Mouse (Mus musculus): Measurements from ENCODE around the gene Bche. TPM values are rescaled to one million over a fixed set of nuclear protein-coding genes. Genes with fewer than 3 reads are reported as not detected.

Bche gene
- polyA plus RNA-seq (2015; fragmentation: Nextera tagmentation; extraction: Ambion mirVana) = 6.1 and 6.7 TPM in 2 replicates

DNA sequence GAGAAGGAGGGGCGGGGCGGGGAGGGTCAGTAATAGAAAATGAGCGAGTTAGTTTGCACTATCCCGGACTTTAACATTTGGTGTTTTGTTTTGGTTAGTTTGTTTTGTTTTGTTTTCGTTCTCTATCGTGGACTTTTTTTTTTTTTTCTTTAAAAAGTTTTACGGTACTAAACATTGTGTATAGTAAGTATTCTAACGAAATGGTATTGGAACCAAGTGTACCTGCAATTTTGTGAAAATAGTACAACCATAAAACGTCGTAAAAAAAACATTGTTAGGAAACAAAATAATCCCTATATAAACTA is at the start of gene Bche:
Gene Bche (minus strand): TSS at position 6 of the 305 bp plus-strand sequence.
- ATAC-seq = no peak

GRCm38 (mm10) chr3:73741998-73742397 is 33.8 kb upstream of the Bche start:
- ATAC-seq = no peak
- H3K4me2 ChIP-seq (replicated peaks) = no peak overlapping the region
- no peaks in the 10 kb centered on the region for H3K36me3 ChIP-seq
- no peaks in the 10 kb centered on the region for H3K9me3 ChIP-seq
- H3K4me3 ChIP-seq (replicated peaks) = no peak overlapping the region
- H3K4me1 ChIP-seq (replicated peaks) = no peaks in the 10 kb centered on the region
- H3K27ac ChIP-seq = no peak overlapping the region
- H3K9ac ChIP-seq = no peak overlapping the region
- H3K27me3 ChIP-seq (replicated peaks) = no peaks in the 10 kb centered on the region

More for the DNA sequence above, at the start of gene Bche:
- H3K27me3 ChIP-seq (replicated peaks) = no peaks in the 10 kb centered on the region
- no peaks in the 10 kb centered on the region for H3K9me3 ChIP-seq
- no peaks in the 10 kb centered on the region for H3K36me3 ChIP-seq
- H3K4me1 ChIP-seq (replicated peaks) = no peaks in the 10 kb centered on the region
- peak within 1 kb of the TSS; percentile 45 for H3K4me3 ChIP-seq (replicated peaks)
- peak within 1 kb of the TSS; percentile 41 for H3K9ac ChIP-seq
- H3K27ac ChIP-seq = peak within 1 kb of the TSS; percentile 27
- H3K4me2 ChIP-seq (replicated peaks) = peak within 1 kb of the TSS; percentile 67
- 10% methylated on average over 10 of the region's 10 CpGs for whole genome bisulfite sequencing

DNA sequence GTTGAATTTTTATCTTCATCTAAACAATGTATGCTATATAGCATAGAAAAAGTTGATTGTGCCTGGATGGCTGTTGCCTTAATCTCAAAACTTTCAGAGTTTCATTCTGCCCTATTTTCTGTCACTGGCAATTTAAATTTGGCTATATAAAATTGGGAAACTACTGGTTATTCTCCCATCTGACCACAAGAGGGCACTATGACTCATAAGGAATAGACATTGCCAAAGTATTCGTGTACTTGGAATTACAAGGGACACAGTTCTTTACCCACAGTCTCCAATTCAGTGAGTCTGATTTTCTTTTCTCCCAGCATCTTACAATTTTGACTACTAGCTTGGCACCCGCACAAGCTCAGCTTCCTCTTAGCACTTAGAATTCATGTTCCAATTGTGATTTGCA is 23.5 kb upstream of the Bche start:
- H3K4me3 ChIP-seq (replicated peaks) = no peak overlapping the region
- no peak overlapping the region for H3K27ac ChIP-seq
- H3K27me3 ChIP-seq (replicated peaks) = no peaks in the 10 kb centered on the region
- ATAC-seq = no peak
- H3K4me2 ChIP-seq (replicated peaks) = no peak overlapping the region
- H3K4me1 ChIP-seq (replicated peaks) = no peaks in the 10 kb centered on the region
- WGBS = 47% methylated on average over 2 of the region's 2 CpGs
- no peak overlapping the region for H3K9ac ChIP-seq
- no peaks in the 10 kb centered on the region for H3K36me3 ChIP-seq
- no peaks in the 10 kb centered on the region for H3K9me3 ChIP-seq

GRCm38 (mm10) chr3:73729511-73729910 is 21.3 kb upstream of the Bche start:
- no peaks in the 10 kb centered on the region for H3K27me3 ChIP-seq (replicated peaks)
- no peaks in the 10 kb centered on the region for H3K4me1 ChIP-seq (replicated peaks)
- H3K9ac ChIP-seq = no peak overlapping the region
- no peak overlapping the region for H3K27ac ChIP-seq
- H3K9me3 ChIP-seq = no peaks in the 10 kb centered on the region
- no peak for ATAC-seq
- H3K4me3 ChIP-seq (replicated peaks) = no peak overlapping the region
- 75% methylated on average over 5 of the region's 5 CpGs for WGBS
- no peak overlapping the region for H3K4me2 ChIP-seq (replicated peaks)
- no peaks in the 10 kb centered on the region for H3K36me3 ChIP-seq

DNA sequence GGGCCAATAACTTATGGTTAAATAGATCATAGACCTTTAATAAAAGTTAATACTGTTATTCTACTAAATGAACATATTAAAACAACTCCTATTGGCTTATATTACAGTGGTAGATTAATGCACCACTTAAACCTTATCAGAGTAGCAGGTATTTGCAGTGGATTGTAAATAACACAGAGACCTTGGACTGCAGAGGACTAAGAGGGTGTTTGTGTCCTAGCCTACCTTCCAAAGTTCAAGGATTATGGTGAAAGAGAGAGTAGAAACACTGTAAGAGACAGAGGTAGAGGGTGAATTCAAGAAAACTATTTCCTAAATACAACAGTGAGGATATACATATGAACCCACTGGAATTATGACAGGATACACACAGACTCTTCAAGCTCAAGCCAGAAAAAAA is 17.5 kb upstream of the Bche start:
- Histone ChIP-seq H3K4me3 (replicated peaks) (no peak overlapping the region), H3K27me3 (replicated peaks) (no peaks in the 10 kb centered on the region), H3K27ac (no peak overlapping the region), H3K4me1 (replicated peaks) (no peaks in the 10 kb centered on the region), H3K9me3 (no peaks in the 10 kb centered on the region), H3K9ac (no peak overlapping the region), H3K4me2 (replicated peaks) (no peak overlapping the region), H3K36me3 (no peaks in the 10 kb centered on the region)
- ATAC-seq = peak; percentile 67

- H3K27me3 ChIP-seq (replicated peaks) = no peaks in the 10 kb centered on the region
- H3K4me3 ChIP-seq (replicated peaks) = no peak overlapping the region
- 73% methylated on average over 1 of the region's 1 CpGs for WGBS
- no peak overlapping the region for H3K27ac ChIP-seq
- no peak overlapping the region for H3K4me2 ChIP-seq (replicated peaks)
- H3K9ac ChIP-seq = no peak overlapping the region
- no peaks in the 10 kb centered on the region for H3K9me3 ChIP-seq
- no peaks in the 10 kb centered on the region for H3K4me1 ChIP-seq (replicated peaks)
- ATAC-seq = peak; percentile 85
- no peaks in the 10 kb centered on the region for H3K36me3 ChIP-seq
These were observed 16.7 kb upstream of the Bche start for GRCm38 (mm10) chr3:73724869-73725268.

DNA sequence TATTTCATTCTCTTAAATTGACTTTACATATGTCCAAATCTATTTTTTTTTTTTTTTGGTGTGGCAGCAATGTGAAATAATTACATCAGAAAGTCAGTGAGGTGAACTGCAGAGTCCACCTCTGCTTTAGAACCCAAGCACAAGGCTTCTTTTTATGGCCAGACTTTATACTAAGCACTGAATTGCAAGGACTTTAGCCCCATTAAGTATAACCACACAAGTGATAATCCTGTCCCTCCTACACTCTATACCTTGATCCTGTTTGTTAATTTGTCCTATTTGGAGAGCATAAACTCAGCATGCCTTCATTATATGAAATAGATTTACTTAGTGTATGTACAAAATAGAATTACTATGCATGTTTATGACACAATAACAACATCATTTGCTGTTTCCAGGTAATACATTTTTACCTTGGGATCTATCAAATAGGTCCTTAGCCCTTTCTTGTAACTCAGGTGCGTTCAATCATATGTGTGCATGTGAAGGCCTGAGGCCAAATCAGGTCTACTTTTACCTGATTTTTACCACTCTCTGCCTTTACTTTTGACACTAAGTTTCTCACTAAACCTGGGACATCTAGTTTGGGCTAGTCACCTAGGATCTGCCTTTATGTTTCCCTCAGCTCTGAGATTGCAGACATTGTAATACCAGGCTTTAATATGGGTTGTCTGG is 9.5 kb upstream of the Bche start:
- ATAC-seq = peak; percentile 99
- Histone ChIP-seq H3K27me3 (replicated peaks) (no peaks in the 10 kb centered on the region), H3K4me3 (replicated peaks) (no peak overlapping the region), H3K4me2 (replicated peaks) (no peak overlapping the region), H3K36me3 (no peaks in the 10 kb centered on the region), H3K9me3 (no peaks in the 10 kb centered on the region), H3K4me1 (replicated peaks) (no peaks in the 10 kb centered on the region), H3K9ac (no peak overlapping the region), H3K27ac (no peak overlapping the region)
- WGBS = 98% methylated on average over 1 of the region's 1 CpGs

- Histone ChIP-seq H3K9me3 (no peaks in the 10 kb centered on the region), H3K27ac (no peak overlapping the region), H3K27me3 (replicated peaks) (no peaks in the 10 kb centered on the region), H3K4me2 (replicated peaks) (no peak overlapping the region), H3K9ac (no peak overlapping the region), H3K4me3 (replicated peaks) (no peak overlapping the region), H3K4me1 (replicated peaks) (no peaks in the 10 kb centered on the region), H3K36me3 (no peaks in the 10 kb centered on the region)
- no peak for ATAC-seq
- 79% methylated on average over 8 of the region's 8 CpGs for WGBS
These were observed 1.7 kb upstream of the Bche start for GRCm38 (mm10) chr3:73709871-73710270.

GRCm38 (mm10) chr3:73707461-73708409 is 480 bp downstream of the Bche start:
- Histone ChIP-seq H3K4me3 (replicated peaks) (peak overlapping the region; percentile 45), H3K4me1 (replicated peaks) (no peaks in the 10 kb centered on the region), H3K9me3 (no peaks in the 10 kb centered on the region), H3K27ac (peak overlapping the region; percentile 27), H3K9ac (peak overlapping the region; percentile 41), H3K27me3 (replicated peaks) (no peaks in the 10 kb centered on the region), H3K4me2 (replicated peaks) (peak overlapping the region; percentile 67), H3K36me3 (no peaks in the 10 kb centered on the region)
- ATAC-seq = peak; percentile 96
- 19% methylated on average over 20 of the region's 20 CpGs for WGBS

- Histone ChIP-seq H3K27ac (no peak overlapping the region), H3K4me1 (replicated peaks) (no peaks in the 10 kb centered on the region), H3K4me2 (replicated peaks) (no peak overlapping the region), H3K9ac (no peak overlapping the region), H3K4me3 (replicated peaks) (no peak overlapping the region), H3K36me3 (no peaks in the 10 kb centered on the region), H3K9me3 (no peaks in the 10 kb centered on the region), H3K27me3 (replicated peaks) (no peaks in the 10 kb centered on the region)
- 33% methylated on average over 1 of the region's 1 CpGs for WGBS
- ATAC-seq = no peak
These were observed 1.7 kb downstream of the Bche start for GRCm38 (mm10) chr3:73706544-73706943.

- Histone ChIP-seq H3K27me3 (replicated peaks) (no peaks in the 10 kb centered on the region), H3K27ac (no peak overlapping the region), H3K4me3 (replicated peaks) (no peak overlapping the region), H3K4me2 (replicated peaks) (no peak overlapping the region), H3K4me1 (replicated peaks) (no peaks in the 10 kb centered on the region), H3K9me3 (no peaks in the 10 kb centered on the region), H3K9ac (no peak overlapping the region), H3K36me3 (no peaks in the 10 kb centered on the region)
- WGBS = 76% methylated on average over 1 of the region's 1 CpGs
- no peak for ATAC-seq
These were observed 9.3 kb downstream of the Bche start for GRCm38 (mm10) chr3:73698889-73699288.

DNA sequence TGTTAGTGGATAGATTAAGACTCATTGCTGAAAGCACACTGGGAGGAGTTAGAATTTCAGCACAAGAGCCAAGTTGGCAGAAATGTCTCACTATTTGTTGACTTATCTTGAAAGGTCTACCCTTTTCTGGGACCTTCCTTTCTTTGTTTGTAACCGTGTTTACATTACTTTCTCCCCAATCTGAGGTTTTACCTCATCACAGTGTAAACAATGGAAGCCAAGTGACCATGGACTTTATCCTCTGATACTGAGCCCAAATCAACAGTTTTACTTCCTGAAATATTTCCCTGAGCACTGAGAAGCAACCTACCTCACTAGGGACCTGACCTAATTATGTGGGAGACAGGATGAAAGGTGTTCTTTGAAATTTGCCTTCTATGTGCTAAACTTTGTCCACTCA is 34.9 kb downstream of the Bche start:
- Histone ChIP-seq H3K4me3 (replicated peaks) (no peak overlapping the region), H3K9ac (no peak overlapping the region), H3K27me3 (replicated peaks) (no peaks in the 10 kb centered on the region), H3K4me1 (replicated peaks) (no peaks in the 10 kb centered on the region), H3K4me2 (replicated peaks) (no peak overlapping the region), H3K36me3 (no peaks in the 10 kb centered on the region), H3K9me3 (no peaks in the 10 kb centered on the region), H3K27ac (no peak overlapping the region)
- ATAC-seq = peak; percentile 82
- 38% methylated on average over 1 of the region's 1 CpGs for WGBS

DNA sequence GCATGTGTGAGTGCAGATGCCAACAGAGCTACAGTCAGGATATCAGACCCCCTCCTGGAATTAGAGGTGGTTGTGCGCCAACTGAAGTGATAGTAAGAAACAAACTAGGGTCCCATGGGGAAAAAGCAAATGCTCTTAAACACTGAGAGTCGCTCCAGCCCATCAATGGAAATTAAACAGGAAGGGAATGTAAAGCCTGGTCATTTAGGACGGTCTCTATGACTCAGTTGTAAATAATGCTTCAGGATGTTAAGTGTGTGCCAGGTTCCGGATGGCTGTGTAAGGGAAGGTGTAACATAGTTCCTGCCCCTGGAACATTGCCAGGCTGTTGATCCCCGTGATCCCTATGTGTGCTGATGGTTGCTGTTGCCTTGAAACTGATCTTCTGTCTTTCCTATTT is 40.0 kb downstream of the Bche start:
- no peak overlapping the region for H3K4me2 ChIP-seq (replicated peaks)
- no peak overlapping the region for H3K9ac ChIP-seq
- 58% methylated on average over 5 of the region's 5 CpGs for WGBS
- H3K9me3 ChIP-seq = no peaks in the 10 kb centered on the region
- no peaks in the 10 kb centered on the region for H3K36me3 ChIP-seq
- 0 out of 2 replicates have a peak, but pooled peaks have one; percentile 12 for ATAC-seq
- H3K4me1 ChIP-seq (replicated peaks) = no peaks in the 10 kb centered on the region
- no peak overlapping the region for H3K4me3 ChIP-seq (replicated peaks)
- H3K27ac ChIP-seq = no peak overlapping the region
- H3K27me3 ChIP-seq (replicated peaks) = no peaks in the 10 kb centered on the region
